Mouse (Mus musculus): ENCODE results near the gene Clk2. TPM values are rescaled to one million over a fixed set of nuclear protein-coding genes. Genes with fewer than 3 reads are reported as not detected.

The Clk2 gene
- polyA plus RNA-seq, 1 experiment, result 79.4 TPM

GRCm38 (mm10) chr3:89182531-89183057 lies 18.0 kb downstream of the Clk2 start:
- Histone ChIP-seq H3K36me3 (ENCODE audit: control insufficient read depth, insufficient read depth, low read length, poor library complexity, severe bottlenecking) (peaks cover 6% of the 10 kb centered on the region), H3K4me1 (ENCODE audit: control insufficient read depth, insufficient read depth, low read length) (peaks cover 4% of the 10 kb centered on the region), H3K4me3 (ENCODE audit: low read depth, low read length) (no peak overlapping the region), H3K9ac (ENCODE audit: low read depth, poor library complexity, severe bottlenecking) (0 out of 2 replicates have a peak overlapping the region, but pooled peaks have one; percentile 6), H3K27me3 (ENCODE audit: control insufficient read depth, insufficient read depth, low read length, poor library complexity, severe bottlenecking) (no peaks in the 10 kb centered on the region), H3K27ac (ENCODE audit: insufficient read depth, low read length) (no peak overlapping the region), H3K9me3 (replicated peaks; ENCODE audit: control insufficient read depth, insufficient read depth, low read length, poor library complexity, severe bottlenecking) (no peaks in the 10 kb centered on the region)
- TF ChIP-seq EP300 (IDR thresholded peaks at IDR 0.05; ENCODE audit: insufficient read depth, low read depth, low read length), result no peak

- Histone ChIP-seq H3K36me3 (ENCODE audit: control insufficient read depth, insufficient read depth, low read length, poor library complexity, severe bottlenecking) (peaks cover 6% of the 10 kb centered on the region), H3K9ac (ENCODE audit: low read depth, poor library complexity, severe bottlenecking) (peak within 1 kb of the TSS; percentile 54), H3K27ac (ENCODE audit: insufficient read depth, low read length) (no peak within 1 kb of the TSS), H3K4me3 (ENCODE audit: low read depth, low read length) (peak within 1 kb of the TSS; percentile 80), H3K4me1 (ENCODE audit: control insufficient read depth, insufficient read depth, low read length) (peaks cover 4% of the 10 kb centered on the region), H3K9me3 (replicated peaks; ENCODE audit: control insufficient read depth, insufficient read depth, low read length, poor library complexity, severe bottlenecking) (no peaks in the 10 kb centered on the region), H3K27me3 (ENCODE audit: control insufficient read depth, insufficient read depth, low read length, poor library complexity, severe bottlenecking) (no peaks in the 10 kb centered on the region)
- TF ChIP-seq CTCF (IDR thresholded peaks at IDR 0.05; ENCODE audit: low read depth, low read length) (no peak), POLR2A (IDR thresholded peaks at IDR 0.05; ENCODE audit: insufficient read depth, low read length) (peak; percentile 54), EP300 (IDR thresholded peaks at IDR 0.05; ENCODE audit: insufficient read depth, low read depth, low read length) (0 out of 2 replicates have a peak, but pooled peaks have one; percentile 32)
Observed at GRCm38 (mm10) chr3:89183058-89183958, 18.7 kb downstream of the Clk2 start, which contains the start of gene Fam189b. Gene Fam189b, plus strand, starts transcription at chr3:89183143.

DNA sequence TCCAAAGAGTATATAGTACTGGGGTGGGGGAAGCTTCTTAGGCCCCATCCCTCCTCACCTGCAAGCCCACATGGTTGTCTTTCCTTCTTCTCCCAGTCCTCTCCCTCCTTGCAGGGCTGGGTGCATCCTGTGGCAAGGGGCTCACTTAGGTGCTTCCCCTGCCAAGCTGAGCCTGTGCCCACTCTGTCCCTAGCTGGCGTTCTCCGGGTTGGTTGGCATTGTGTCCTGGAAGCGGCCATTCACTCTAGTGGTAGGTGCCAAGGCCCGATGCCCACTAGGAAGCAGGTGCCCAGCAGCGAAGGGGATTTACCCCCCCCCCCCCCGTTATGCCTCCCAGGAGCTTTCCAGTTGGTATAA lies 19.3 kb downstream of the Clk2 start:
- no peak for TF ChIP-seq POLR2A (IDR thresholded peaks at IDR 0.05; ENCODE audit: insufficient read depth, low read length)
- no peak for TF ChIP-seq EP300 (IDR thresholded peaks at IDR 0.05; ENCODE audit: insufficient read depth, low read depth, low read length)
- no peak for TF ChIP-seq CTCF (IDR thresholded peaks at IDR 0.05; ENCODE audit: low read depth, low read length)
- Histone ChIP-seq H3K9ac (ENCODE audit: low read depth, poor library complexity, severe bottlenecking) (peak overlapping the region; percentile 54), H3K36me3 (ENCODE audit: control insufficient read depth, insufficient read depth, low read length, poor library complexity, severe bottlenecking) (peaks cover 6% of the 10 kb centered on the region), H3K9me3 (replicated peaks; ENCODE audit: control insufficient read depth, insufficient read depth, low read length, poor library complexity, severe bottlenecking) (no peaks in the 10 kb centered on the region), H3K4me1 (ENCODE audit: control insufficient read depth, insufficient read depth, low read length) (peaks cover 4% of the 10 kb centered on the region), H3K27me3 (ENCODE audit: control insufficient read depth, insufficient read depth, low read length, poor library complexity, severe bottlenecking) (no peaks in the 10 kb centered on the region), H3K4me3 (ENCODE audit: low read depth, low read length) (peak overlapping the region; percentile 80; the same call in 1 of the 2 replicates), H3K27ac (ENCODE audit: insufficient read depth, low read length) (no peak overlapping the region)

DNA sequence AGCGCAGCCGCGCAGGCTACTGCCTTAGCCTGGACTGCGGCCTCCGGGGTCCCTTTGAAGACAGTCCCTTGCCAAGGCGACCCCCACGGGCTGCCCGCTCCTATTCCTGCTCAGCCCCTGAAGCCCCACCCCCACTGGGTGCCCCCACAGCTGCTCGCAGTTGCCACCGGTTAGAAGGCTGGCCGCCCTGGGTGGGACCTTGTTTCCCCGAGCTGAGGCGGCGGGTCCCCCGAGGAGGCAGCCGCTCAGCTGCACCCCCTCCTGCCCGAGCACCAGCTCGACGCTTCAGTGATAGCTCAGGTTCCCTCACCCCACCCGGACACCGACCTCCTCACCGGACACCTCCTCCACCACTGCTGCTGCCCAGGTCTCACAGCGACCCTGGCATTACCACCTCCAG lies 22.6 kb downstream of the Clk2 start:
- H3K4me3 ChIP-seq (ENCODE audit: low read depth, low read length), result peak overlapping the region; percentile 31; the same call in 1 of the 2 replicates

GRCm38 (mm10) chr3:89187690-89188477 lies 23.3 kb downstream of the Clk2 start:
- peak overlapping the region; percentile 34; the same call in 1 of the 2 replicates for H3K4me3 ChIP-seq (ENCODE audit: low read depth, low read length)
- H3K9me3 ChIP-seq (replicated peaks; ENCODE audit: control insufficient read depth, insufficient read depth, low read length, poor library complexity, severe bottlenecking), result no peaks in the 10 kb centered on the region
- peaks cover 2% of the 10 kb centered on the region for H3K4me1 ChIP-seq (ENCODE audit: control insufficient read depth, insufficient read depth, low read length)
- no peak for TF ChIP-seq EP300 (IDR thresholded peaks at IDR 0.05; ENCODE audit: insufficient read depth, low read depth, low read length)
- TF ChIP-seq CTCF (IDR thresholded peaks at IDR 0.05; ENCODE audit: low read depth, low read length), result no peak
- TF ChIP-seq POLR2A (IDR thresholded peaks at IDR 0.05; ENCODE audit: insufficient read depth, low read length), result no peak
- no peaks in the 10 kb centered on the region for H3K36me3 ChIP-seq (ENCODE audit: control insufficient read depth, insufficient read depth, low read length, poor library complexity, severe bottlenecking)
- H3K27ac ChIP-seq (ENCODE audit: insufficient read depth, low read length), result no peak overlapping the region
- peak overlapping the region; percentile 7 for H3K9ac ChIP-seq (ENCODE audit: low read depth, poor library complexity, severe bottlenecking)
- no peaks in the 10 kb centered on the region for H3K27me3 ChIP-seq (ENCODE audit: control insufficient read depth, insufficient read depth, low read length, poor library complexity, severe bottlenecking)

More for the DNA sequence above, 22.6 kb downstream of the Clk2 start:
- Histone ChIP-seq H3K27ac (ENCODE audit: insufficient read depth, low read length) (no peak overlapping the region), H3K4me1 (ENCODE audit: control insufficient read depth, insufficient read depth, low read length) (peaks cover 2% of the 10 kb centered on the region), H3K9ac (ENCODE audit: low read depth, poor library complexity, severe bottlenecking) (peak overlapping the region; percentile 29), H3K36me3 (ENCODE audit: control insufficient read depth, insufficient read depth, low read length, poor library complexity, severe bottlenecking) (no peaks in the 10 kb centered on the region), H3K27me3 (ENCODE audit: control insufficient read depth, insufficient read depth, low read length, poor library complexity, severe bottlenecking) (no peaks in the 10 kb centered on the region), H3K9me3 (replicated peaks; ENCODE audit: control insufficient read depth, insufficient read depth, low read length, poor library complexity, severe bottlenecking) (no peaks in the 10 kb centered on the region)
- TF ChIP-seq POLR2A (IDR thresholded peaks at IDR 0.05; ENCODE audit: insufficient read depth, low read length) (no peak), CTCF (IDR thresholded peaks at IDR 0.05; ENCODE audit: low read depth, low read length) (no peak)

Data from ES-Bruce4 (cell line).